Mouse (Mus musculus): ENCODE measurements at regions not wholly inside any gene's neighbourhood (a gene's known extent, or its start where the extent isn't known, plus 50 kb on each side); places are given as distances from the start of the nearest gene placed in this dataset.

DNA sequence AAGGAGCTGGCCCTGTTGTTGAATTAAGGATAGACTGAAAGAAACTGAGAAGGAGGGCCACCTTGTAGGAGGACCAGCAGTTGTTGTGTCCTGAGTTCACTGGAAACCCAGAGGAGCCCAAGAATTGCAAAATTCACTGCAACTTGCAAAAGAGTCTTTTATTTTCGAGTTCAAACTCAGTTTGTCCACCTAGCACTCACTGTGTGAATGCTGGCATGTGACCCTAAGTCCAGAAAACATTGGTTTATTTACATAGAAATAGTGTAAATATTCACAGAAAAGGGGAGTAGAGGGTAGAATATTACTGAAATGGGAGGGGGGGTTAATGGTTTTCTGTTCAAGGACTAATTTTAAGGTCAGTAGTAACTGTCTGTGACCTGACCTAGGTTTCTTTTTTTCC lies 394.7 kb downstream of the 4933405O20Rik start:
- no peak for DNase-seq (ENCODE audit: low spot score)

DNA sequence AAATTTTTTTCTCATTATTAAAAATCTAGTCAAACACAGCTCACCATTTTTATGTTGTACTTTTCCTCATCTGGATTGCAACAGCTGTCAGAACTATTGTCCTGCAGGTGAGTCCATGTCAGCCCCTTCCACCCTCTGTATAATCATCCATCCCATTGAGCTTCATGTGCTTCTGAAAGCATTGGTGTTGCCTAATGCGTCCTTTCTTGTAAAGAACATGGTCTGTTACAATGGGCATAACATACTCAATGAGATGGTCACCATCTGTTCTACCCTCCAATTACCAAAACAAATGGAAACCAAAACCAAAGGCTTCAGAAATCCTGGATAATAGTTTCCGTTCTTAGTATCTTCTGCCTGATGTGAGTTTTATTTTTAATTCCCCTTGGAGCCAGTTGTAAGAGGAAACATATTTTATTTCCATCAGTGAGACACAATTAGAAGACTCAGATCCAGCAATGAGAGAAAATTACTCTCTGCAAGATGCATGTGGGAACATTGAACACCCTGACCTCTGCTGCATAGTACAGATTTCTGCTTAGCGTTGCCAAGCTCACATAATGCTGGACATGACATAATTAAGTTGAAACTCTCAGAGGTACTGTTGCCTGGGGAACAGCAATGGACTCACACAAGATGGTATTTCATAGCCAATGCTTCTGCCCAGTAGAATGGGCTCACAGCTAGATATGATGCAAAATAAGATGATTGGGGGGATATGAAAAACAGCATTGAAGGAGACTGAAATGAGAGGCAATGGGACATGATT lies 443.1 kb downstream of the 4933405O20Rik start:
- DNase-seq (ENCODE audit: low spot score), result no peak

DNA sequence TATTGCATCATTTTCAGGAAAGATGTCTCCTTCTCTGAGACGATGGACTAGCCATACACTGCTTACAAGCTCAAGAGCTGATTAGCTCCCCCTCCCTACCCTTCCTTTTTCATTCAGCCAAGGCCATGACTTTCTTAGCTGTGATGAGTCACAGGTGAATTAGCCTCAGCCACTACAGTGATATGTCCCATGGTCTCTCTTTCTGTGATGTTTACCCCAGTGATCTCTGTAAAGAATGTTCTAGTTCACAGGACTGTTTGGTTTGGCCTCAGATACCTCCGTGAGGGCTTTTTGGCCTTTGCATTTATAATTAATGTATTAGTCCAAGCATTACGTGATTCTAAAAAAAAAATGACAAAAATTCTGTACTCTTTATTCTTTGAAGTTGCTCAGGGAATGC lies 452.5 kb downstream of the 4933405O20Rik start:
- DNase-seq (ENCODE audit: low spot score), result no peak

DNA sequence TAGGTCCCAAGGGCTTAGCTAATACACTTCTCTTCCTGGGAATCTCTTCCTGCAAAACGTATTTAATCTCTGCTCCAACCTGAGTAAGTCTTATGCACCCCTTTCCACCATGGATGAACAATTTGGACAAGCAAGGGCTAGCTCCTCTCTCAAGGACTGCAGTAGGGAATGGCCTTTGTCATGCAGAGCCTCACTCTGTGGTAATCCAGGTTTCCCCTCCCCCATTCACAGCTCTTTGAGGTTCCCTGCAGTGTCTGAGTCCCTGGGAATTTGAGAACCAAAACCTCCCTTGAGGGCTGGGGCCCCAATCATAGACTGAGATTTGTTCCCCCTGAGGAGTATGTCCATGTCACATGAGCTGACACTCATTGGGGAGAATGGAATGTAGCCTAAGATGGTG lies 442.5 kb upstream of the Ano5 start:
- DNase-seq (ENCODE audit: low spot score), result no peak

DNA sequence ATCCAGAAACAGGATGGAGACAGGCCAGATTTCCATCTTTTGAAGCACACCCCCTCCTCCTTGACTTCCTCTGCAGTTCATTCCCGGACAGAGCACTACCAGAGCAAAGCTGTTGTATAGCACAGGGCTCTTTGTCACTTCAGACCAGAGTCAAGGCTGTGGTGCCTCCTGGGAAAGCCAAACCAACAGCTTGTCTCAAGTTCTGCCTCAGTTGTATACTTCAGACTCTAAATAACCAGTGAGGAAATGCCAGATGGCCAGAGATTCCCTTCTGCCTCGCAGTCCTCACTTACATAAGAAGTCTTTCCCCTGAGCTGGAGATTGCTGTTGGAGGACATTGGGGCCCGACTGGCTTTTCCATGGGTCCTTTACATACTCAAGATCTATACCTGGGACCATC lies 417.1 kb upstream of the Ano5 start:
- no peak for DNase-seq (ENCODE audit: low spot score)

DNA sequence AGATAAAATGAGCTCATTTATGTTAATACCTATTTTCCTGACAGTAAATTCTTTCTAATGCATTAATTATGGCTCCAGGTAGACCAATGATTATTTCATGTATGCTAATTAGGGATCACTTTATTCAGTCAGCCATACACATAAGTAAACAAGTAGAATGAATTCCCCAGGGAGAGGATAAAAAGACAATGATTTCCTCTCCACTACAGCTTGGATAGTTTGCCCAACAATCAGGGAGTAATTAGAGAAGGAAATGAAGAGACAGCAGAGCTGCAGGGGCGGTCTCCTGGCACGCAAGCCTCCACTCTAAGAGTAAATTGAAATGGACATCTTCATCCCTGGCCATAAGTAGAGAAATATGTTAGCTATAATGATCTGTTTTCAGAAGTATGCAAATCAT lies 409.7 kb upstream of the Ano5 start:
- no peak for DNase-seq (ENCODE audit: low spot score)

DNA sequence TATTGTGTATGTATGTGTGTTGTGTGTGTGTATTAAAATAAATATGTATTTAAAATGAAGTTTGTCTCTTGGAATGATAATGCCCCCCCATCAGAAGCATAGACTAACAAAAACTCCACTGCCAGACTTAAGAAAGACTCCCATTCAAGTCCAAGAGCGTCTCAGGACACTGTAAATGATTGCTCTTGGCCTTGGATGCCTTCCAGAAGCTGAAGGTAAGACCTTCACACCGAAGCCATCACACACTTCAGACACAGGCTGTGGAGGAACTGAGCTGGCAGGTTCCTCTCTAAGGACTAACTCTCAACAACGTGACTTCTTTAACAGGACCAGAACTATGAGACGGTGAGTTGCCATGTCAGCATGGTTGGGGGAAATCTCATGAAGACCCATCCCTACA lies 370.0 kb upstream of the Ano5 start:
- no peak for DNase-seq (ENCODE audit: low spot score)

DNA sequence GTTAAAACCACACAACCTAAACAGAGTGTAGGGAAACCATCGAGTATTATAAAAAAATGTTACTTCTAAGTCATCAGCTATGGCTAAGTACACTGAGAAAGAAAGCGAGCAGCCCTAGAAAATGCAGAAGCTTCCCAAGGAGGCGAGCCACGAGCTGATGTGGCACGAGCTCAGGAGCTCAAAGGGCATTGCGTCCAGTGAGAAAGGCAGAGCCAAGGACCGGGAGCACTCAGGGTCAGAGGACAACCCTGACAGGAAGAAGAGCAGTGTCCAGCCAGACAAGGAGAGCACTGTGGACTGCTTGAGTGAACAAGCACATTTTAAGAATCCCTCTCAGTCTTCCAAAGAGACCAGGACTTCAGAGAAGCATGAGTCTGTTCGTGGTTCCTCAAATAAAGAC lies 335.6 kb upstream of the Ano5 start:
- no peak for DNase-seq (ENCODE audit: low spot score)

DNA sequence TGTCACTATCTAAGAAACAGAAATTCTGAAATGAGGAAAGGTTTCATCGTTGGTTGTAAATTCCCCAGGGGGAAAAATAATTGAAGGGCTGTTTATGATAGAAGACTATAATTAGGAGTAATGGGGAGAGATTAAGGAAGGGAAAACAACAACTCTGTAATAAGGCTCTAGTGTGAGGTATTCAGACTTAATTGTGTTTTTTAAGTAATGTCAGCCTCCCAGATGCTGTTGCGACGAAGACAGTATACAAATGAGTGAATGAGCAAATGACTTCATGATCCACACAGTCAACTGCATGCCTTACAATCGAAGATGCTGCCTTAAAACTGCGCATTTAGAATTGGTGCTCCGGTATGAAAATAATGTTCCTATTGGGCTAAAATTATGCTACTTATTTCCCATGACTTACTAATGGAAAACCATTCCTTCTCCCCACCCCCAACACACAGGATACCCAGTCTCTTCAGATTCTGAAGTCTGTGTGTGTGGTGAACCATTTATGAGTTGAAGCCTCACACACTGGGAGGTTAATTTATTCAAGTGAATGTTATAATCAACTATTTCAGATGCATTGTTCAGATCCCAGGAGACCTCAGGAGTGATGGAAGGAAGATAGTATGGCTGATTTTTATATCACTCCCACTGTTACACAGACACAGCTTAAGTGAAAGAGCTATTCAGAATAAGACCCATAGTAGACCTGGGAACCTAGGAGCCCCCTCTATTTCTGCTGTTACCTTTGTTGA lies 295.2 kb upstream of the Ano5 start:
- DNase-seq (ENCODE audit: low spot score), result no peak

DNA sequence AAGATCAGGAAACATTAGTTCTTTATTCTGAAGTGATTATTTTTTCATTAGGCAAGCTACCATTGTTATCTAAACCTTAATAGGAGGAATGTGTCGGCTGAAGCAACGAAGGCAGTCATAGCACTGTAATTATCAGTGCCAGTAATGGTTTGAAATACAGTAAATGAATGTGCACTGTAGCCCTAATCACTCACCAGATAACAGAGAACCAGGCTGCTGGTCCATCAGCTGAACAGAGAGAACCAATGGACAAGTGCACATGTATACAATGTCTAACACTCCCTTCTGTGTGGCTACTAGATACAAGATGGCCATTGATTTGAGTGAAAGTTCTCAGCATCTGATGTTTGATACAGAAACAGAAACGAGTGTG lies 294.6 kb upstream of the Ano5 start:
- DNase-seq (ENCODE audit: low spot score), result no peak

DNA sequence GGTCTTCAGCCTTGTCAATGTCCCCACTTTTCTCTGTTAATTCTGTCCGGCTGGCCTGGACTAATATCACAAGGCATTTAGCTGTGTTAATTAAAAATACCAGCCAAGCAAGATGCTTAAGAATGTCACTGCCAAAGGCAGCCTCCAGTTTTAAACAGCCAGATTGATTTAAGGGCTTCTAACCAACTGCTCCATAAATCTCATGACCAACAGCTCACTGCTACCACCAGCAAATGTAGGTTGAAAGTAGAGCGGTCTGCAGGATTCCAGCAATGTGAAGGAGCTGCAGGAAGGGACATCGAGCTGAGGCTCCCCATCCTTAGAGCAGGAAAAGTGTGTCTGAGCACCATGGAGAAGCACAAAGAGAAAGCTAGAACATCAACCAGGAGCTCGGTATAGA lies 289.5 kb upstream of the Ano5 start:
- no peak for DNase-seq (ENCODE audit: low spot score)

DNA sequence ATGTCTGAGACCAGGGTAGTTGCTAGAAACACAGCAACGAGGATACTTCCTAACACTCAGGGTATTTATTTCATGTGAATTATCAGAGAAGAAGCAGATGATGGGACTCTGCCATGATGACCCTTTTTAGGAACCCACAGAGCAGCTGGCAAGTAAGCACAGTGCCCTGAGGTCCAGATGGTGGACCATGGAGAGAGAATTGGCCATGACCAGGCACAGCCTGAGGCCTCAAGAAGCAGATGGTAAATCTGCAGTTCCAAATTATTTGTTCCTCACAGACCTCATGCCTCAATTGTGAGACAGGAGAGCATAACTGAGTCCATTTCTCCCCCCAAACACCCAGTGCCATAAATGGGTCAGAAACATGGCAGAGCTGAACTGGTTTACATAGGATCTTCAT lies 289.0 kb upstream of the Ano5 start:
- no peak for DNase-seq (ENCODE audit: low spot score)

DNA sequence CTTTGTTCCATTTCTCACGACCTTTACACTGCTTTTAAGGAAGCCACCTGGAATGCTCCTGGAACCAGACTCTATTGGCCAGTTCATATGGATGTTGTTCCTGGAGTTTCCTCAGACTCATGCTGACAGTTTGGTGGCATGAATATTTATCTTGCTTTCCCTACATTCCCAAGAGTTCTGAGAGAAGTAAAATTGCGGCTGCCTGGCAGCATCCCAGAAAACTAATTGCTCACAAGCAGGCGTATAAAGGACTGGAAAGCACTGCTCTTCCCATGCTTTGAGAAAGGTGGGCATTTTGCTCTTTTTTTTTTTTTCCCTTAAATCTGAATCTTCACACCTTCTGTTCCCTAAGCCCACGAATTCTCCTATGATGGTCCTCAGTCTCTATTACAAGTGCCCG lies 283.7 kb upstream of the Ano5 start:
- no peak for DNase-seq (ENCODE audit: low spot score)

DNA sequence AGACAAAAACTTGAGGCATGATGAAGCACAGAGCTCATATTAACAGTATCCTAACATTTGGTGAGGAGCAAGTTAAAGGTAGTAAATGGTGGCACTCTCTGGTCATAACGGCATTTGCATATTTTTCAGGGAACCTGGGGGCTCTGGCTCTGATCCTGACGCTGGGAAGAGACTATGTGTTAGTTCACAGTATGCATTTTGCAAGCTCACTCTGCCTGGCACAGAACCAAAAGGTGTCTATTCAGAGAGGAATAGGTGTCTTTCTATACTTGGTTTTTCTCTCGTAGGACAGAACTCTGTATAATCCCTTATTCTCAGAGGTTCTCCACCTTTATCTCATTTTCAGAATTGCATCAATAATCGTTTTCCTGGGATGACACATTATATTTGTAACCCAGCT lies 276.2 kb upstream of the Ano5 start:
- no peak for DNase-seq (ENCODE audit: low spot score)

DNA sequence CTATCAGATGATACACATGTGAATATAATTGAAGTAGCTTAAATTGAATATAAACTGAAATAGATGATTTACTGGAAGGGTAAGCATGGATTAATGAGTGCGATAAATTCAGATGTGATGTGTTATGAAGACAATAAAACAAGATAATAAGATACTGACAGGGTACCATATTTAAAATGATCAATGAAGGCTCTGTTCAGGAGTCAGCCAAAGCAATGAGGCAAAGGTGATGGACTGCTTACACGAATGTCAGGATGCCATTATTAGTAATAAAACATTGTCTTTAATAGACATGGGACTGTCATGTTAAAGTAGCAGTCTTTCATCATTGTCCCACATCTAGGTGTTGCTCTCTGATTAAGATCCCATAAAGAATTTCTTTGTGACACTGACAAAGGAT lies 263.1 kb upstream of the Ano5 start:
- no peak for DNase-seq (ENCODE audit: low spot score)

DNA sequence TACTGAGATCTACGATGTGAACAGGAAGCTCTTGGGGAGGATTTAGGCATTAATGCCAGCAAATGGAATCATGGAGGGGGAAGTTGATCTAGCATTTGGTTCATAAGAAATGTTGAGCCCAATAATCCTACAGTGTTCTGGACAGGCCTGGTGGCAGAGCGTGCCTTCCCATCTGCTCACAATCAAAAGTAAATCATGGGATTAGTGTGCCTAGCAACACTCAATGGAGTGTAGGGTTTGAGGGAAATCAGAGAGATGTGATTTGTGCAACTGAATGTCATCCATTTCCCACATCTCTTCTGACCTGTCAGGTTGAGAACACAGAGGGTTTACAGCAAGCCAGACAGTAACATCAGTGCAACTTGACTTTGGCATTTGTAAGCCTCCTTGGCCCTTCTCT lies 256.4 kb upstream of the Ano5 start:
- DNase-seq (ENCODE audit: low spot score), result no peak

DNA sequence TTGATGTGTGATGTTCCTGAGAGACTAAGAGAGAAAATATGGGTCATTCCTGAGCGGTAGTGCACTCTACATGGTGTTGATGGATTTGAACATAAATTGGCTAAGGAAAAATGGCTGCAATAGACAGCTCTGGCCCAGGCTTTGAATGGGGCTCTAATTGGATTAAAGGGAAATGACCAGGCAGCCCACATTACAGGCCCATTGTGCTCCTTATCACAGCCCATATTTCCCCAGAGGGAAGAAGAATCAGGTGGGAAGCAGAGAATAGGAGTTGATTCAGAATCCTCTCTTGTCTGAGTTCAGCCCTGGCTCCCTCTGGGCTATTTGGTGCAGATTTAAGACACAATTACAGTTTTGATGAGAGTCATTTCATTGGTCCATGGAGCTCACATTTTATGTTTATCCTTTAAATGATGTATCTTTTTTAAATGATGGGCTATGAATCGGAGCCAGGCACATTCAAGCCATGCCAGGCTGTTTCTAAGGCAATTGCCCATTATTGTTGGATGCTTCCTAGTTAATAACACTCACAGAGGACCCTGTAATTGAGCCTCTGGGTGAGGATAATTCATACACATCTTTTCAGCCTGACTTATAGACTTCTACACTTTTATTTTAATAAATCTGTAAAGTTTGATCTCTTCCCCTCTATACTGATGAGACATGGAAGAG lies 251.5 kb upstream of the Ano5 start:
- no peak for DNase-seq (ENCODE audit: low spot score)

DNA sequence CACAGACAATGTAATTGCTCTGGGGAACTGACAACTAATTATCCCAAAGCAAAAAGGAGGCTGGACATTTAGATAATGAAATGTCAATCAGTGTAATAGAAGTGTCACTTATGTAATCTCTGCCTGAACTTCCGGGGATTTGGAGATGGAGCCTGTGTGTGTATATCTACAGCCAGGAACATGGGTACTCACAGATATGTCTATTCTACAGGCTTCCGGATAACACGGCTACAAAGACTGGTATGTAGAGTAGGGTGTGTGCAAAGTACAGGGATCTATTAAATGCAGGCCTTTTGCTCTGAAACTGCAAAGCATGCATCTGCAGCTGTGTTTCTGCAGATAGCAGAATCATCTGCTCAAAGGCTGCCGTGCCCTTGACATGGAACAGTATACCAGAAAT lies 246.7 kb upstream of the Ano5 start:
- no peak for DNase-seq (ENCODE audit: low spot score)

DNA sequence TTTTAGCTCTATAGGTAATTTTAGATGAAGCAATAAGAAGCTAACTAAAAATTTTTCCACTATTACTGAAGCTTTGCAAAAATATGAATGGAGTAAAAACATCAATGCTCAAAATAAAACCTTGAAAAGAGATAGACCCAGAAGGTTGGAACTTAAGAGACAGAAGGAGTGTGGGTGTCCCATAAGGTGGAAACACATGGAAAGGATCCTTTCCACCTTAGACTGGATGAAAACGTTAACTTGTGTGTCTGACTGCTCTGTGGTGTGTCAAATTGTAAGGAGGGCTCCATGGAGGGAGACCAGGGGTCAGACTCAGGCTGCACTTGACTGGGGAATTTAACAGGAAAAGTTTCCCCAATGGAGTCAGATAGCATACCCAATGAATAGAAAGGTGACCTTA lies 244.9 kb upstream of the Ano5 start:
- DNase-seq (ENCODE audit: low spot score), result no peak

DNA sequence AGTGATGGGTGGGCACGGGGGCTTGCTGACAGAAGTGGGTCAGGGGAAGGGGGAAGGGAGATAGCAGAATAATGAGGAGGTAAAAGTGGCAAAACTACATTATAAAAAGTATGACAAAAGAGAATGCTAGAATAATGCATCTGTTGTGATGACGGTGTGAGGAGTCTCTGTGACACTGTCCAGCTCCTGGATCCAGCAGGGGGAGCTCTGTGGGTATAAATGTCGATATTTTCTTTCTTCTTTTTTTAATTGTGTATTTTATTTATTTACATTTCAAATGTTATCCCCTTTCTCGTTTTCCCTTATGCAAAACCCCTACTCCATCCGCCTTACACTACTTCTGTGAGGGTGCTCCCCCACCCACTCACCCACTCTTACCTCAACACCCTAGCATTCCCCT lies 243.9 kb upstream of the Ano5 start:
- no peak for DNase-seq (ENCODE audit: low spot score)

DNA sequence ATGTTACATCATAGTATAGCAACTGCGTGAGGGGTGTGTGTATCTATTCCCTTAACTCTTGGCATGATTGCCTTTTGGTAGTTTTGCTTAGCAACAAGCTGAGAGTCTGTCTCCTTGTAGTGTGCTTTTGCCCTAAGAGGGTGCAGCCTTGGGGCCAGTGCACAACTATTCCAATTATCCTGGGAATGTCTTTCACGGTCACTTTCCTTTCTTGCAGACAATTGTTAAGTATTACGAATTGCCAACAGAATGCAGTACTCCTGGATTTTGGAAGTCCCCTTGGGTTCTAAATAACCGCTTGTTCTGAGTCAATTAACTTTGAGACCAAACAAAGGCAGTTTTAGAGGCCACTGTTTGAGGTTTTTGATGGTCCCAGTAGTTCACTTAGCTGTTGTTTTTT lies 242.1 kb upstream of the Ano5 start:
- peak; percentile 4 for DNase-seq (ENCODE audit: low spot score)

DNA sequence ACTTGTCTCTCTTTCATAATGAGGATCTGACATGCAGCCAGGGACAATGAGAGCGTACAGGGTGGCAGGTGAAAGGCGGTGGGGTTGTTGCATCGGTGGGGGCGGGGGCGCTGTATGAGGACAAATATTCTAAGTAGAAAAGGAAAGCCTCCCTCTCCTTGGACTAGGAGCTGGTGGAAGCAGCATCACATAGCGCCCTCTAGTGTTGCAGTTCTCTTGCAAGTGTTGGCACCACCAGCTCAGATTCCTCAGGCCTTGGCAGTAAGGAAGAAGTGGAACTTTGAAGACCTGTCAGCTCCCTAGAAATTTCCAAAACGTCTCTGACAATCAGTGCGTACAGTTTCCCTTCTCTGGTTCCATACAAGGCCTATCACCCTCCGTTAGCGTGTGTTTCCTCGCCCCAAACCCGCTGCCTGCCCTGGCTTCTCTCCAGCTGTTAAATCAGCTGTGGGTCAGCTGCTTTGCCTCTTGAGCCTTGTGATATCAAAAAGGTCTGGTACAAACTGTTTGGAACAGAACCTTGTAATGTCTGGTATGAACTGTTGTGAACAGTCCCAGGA lies 240.2 kb upstream of the Ano5 start:
- peak; percentile 25 for DNase-seq (ENCODE audit: low spot score)

DNA sequence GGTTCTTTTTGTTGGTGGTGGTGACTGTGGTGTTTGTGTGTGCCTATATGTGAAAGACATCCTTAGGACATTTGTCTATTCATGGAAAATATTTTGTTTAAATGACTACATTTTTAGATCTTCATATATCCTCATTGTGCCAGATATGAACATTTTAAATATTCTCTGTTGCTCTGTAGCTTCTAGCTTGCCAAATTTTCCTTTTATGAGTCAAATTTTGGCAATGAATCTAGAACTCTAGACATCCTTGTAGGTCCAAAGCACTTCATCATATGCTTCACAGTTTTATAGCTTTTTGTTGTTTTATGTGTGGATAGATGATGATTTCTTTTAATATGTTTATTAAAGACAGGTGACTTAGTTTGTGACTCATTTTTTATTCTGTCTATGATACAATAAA lies 229.4 kb upstream of the Ano5 start:
- DNase-seq (ENCODE audit: low spot score), result no peak
